Mouse (Mus musculus) forelimb bud, embryonic 11.5 days (tissue): ENCODE results near the gene Csrnp3.
"Not testable (repeated sequence)": the region's sequence is repeated elsewhere in the genome, so short reads cannot be mapped to it uniquely, and the experiment has no call there.

Experiments
- DNase-seq: peaks from one replicate; pipeline ENCODE4 v3.0.0-alpha.2; 2012; ENCODE audit warnings: low read depth, low spot score

The Csrnp3 gene

DNA sequence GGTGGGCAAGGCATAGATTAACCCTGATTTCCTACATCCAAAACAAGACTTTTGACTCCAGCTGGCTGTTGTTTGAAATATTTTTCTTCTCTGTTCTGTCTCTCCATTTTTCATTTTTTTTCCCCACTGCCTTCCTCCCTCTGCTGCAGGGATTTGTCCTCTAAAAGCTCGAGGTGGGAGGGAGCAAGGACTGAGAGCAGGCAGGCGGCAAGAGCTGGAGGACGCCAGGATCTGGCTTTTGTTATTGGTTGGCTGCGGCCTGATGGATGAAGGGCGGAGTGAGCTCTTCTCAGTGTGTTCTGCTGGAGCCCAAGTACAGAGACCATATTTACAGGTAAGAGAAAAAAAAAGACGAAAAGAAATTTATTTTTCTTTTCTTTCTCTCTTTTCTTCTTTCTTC is at the start of gene Csrnp3:
Gene Csrnp3, plus strand, starts transcription at position 217 of the 400 bp plus-strand sequence.
- peak; percentile 83 for DNase-seq

DNA sequence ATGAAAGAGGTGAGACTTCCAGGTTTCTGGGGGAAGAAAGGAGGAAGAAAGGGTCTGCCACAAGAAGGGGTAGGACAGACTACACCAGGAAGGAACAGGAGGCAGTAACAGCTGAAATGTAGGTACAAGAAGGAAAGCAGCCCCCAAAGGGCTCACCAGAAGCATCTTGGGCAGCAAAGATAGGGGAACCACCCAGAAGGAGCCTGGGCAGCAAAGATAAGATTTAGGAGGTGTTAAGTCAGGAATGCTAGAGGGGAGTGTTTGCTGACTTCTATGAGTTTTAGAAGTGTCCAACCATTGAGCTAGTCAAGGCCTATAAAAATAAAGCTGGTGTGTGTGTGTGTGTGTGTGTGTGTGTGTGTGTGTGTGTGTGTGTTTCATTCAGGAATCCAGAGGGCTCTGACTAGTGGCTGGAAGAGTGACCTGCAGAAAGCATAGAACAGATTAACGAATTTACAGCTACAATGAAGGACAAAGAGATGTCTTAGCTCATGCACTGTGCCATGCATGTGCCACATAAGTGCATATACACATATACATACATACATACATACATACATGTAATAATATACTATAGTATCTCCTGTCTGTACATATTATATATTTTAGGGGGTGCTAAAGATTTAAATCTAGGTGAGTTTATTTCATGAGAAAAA is 44.4 kb upstream of the Csrnp3 start:
- DNase-seq: no peak

GRCm38 (mm10) chr2:65806556-65806955 is 39.0 kb upstream of the Csrnp3 start:
- DNase-seq: no peak

- not testable (repeated sequence) for DNase-seq
Measured at GRCm38 (mm10) chr2:65811203-65811602, 34.4 kb upstream of the Csrnp3 start.

DNA sequence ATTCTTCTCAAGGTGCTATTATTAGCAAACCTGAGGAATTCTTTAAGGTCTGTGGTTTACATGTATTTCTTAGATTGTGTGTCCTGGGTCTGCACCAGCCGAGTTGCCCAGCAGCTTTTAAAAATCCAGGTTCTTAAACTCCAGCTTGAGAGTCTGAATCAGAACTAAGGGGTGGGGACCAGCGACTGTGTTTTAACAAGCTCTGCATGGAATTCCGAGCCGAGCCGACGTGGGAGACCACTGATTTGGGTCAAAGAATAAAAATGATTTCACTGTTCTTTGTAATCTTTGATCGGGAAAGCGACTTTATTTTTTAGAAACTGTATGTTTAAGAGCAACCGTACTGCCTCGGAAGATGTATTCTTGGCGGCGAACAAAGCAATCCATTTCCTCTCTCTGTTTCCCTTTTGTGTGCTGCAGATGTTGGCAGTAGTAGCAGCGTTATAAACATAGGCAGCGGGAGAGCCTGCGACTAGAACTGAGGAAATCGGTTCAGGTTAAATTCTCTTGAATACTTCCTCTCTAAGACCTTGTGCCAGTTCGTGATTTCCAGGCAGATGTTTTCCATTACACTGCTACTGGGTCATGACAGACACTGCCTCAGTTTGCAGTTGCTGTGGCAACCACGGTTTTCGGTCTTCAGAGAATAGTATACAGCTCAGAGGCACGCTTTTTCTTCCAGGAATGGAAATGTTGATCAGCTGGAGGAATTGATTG is 27.3 kb upstream of the Csrnp3 start:
- peak; percentile 91 for DNase-seq

GRCm38 (mm10) chr2:65820114-65820769 is 25.3 kb upstream of the Csrnp3 start:
- no peak for DNase-seq

DNA sequence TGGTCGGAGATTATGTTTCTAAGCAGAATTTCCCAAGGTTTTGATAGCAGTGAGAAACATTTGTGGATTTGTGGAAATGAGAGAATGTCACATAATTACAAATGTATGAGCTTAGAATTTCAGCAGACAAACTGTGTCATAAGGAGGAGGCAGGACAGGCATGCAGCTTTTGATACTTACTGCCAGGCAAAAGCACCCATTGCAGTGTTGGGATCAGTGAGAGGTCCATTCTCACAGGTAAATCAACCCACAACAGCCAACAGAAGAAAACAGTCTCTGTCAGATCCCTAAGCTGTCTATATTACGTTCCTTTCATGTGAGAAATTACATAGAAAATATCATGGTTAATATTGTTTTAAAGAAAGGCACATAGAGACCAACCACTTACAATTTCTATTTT is 19.3 kb upstream of the Csrnp3 start:
- no peak for DNase-seq

- DNase-seq: no peak
Measured at GRCm38 (mm10) chr2:65826801-65827200, 18.8 kb upstream of the Csrnp3 start.

DNA sequence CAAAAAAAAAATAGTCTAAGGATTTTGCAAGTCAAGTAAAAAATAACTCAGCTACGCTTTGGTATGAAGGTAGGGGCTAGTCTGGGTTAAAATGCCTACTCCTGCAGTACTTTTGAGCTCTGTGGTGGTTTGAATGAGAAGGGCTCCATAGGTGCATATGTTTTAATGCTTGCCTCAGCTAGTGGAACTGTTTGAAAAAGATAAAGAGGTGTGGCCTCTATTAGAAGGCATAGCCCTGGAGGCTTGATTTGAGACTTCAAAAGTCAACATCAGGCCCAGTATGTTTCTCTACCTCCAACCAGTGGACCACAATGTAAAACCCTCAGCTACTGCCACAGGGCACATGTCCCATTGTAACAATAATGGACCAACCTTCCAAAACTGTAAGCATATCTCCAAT is 16.9 kb upstream of the Csrnp3 start:
- DNase-seq: no peak

DNA sequence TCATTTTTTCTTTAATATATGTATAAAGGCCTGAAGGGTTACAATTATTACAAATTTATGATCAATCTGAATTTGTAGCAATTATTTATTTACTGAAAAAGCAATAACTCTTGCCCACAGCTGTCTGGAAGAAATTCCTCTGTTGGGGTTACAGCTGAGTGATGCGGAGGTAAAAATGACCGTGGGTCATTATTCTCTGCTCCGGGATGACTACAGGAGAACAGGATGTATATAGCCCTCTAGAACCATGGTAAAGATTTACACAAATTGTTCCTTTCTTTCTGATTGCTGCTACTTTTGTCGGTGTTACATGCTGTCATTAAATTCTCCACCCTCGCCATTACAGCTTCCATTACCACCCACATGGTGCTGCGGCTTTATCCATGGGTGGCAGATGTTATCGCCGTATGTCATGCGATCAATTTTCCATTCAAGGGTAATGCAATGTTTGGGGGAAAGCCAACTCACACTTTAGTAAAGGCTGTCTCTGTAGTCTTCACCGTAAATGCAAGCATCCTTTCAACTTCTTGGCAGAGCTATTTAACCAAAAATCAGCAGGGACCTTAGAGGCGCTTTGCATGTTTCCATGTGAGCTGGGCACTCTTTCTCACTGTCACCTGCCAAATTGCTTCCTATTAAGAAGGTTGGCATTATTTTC is 12.7 kb upstream of the Csrnp3 start:
- DNase-seq: no peak

- no peak for DNase-seq
Measured at GRCm38 (mm10) chr2:65833421-65833820, 12.1 kb upstream of the Csrnp3 start.

GRCm38 (mm10) chr2:65841606-65842005 is 4.0 kb upstream of the Csrnp3 start:
- no peak for DNase-seq

- DNase-seq: peak; percentile 30
Measured at GRCm38 (mm10) chr2:65842356-65842755, 3.2 kb upstream of the Csrnp3 start.

- peak; percentile 35 for DNase-seq
Measured at GRCm38 (mm10) chr2:65846000-65846755, 611 bp downstream of the Csrnp3 start.

GRCm38 (mm10) chr2:65847463-65848110 is 2.0 kb downstream of the Csrnp3 start:
- no peak for DNase-seq

DNA sequence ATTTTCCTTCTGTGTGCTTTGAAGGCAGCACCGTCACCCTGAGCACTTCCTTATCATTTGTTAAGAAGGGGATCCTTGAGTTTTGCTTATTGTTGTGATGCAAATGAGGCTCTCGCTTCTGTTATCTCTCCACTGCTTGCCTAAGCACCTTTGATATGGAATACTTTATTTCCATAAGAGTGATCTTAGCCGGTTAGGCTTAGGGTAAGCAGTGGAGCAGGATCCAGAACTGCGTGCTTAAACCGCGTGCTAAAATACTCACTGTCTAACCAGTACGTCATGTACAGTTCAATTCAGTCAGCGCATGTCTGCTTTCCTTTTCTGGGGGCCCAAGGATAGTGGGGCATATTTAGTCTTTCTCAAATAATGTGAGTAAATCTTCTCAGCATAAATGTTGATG is 3.1 kb downstream of the Csrnp3 start:
- no peak for DNase-seq

GRCm38 (mm10) chr2:65850282-65850681 is 4.7 kb downstream of the Csrnp3 start:
- not testable (repeated sequence) for DNase-seq

- no peak for DNase-seq
Measured at GRCm38 (mm10) chr2:65856791-65857190, 11.2 kb downstream of the Csrnp3 start.

- DNase-seq: no peak
Measured at GRCm38 (mm10) chr2:65859767-65860727, 14.5 kb downstream of the Csrnp3 start.
